In the genomic region with DNA sequence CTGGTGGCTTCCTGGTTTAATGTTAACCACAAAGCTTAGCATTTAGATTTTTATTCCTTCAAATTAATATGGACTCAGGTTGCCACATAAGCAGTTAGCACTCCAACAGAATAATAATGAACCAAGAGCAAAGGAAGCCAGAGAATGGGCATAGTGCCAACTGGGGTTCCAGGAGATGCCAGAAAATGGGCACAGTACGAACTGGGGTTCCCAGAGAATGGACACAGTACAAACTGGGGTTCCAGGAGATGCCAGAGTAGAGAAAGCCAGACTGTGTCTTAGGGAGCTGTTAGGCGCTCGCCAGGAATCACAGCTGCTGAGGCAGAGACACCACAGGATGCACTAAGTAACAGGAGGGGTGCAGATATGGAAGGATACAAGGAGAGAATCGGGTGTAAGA, we compare ENCODE assay signal across 18 mouse cellular contexts.
DNase-seq lines count a peak whose midpoint lies in the region; ATAC-seq lines count a peak whose summit lies in the region.
"Had no signal": no experiment of that assay in that cellular context is flagged by ENCODE, and none has a peak within 500 bp of the region (broad histone marks: within the 10 kb centered on the region; RNA-seq: fewer than 3 reads in every experiment).

No protein-coding gene starts in this region.

- H3K9ac ChIP-seq in forebrain, embryonic 15.5 days (replicated peaks) = no peak overlapping the region
- H3K9ac ChIP-seq in midbrain, embryonic 13.5 days (replicated peaks) = no peak overlapping the region
- H3K9ac ChIP-seq: embryonic facial prominence, embryonic 12.5 days; limb, embryonic 15.5 days; liver, postnatal 0 days had no signal

- no peak overlapping the region for H3K4me2 ChIP-seq in forebrain, embryonic 15.5 days (replicated peaks)
- no peak overlapping the region for H3K4me2 ChIP-seq in midbrain, embryonic 13.5 days (replicated peaks)
- H3K4me2 ChIP-seq: embryonic facial prominence, embryonic 12.5 days; limb, embryonic 15.5 days had no signal

- H3K4me1 ChIP-seq in forebrain, embryonic 15.5 days = peaks cover 27% of the 10 kb centered on the region
- no peaks in the 10 kb centered on the region for H3K4me1 ChIP-seq in forebrain, embryonic 10.5 days
- H3K4me1 ChIP-seq in midbrain, embryonic 13.5 days (replicated peaks) = peaks cover 9% of the 10 kb centered on the region
- no peaks in the 10 kb centered on the region for H3K4me1 ChIP-seq in midbrain, embryonic 10.5 days
- H3K4me1 ChIP-seq: embryonic facial prominence, embryonic 12.5 days; limb, embryonic 15.5 days had no signal

- no peaks in the 10 kb centered on the region for H3K27me3 ChIP-seq in forebrain, embryonic 15.5 days
- H3K27me3 ChIP-seq in forebrain, embryonic 10.5 days (ENCODE audit: poor library complexity, severe bottlenecking) = no peaks in the 10 kb centered on the region
- no peaks in the 10 kb centered on the region for H3K27me3 ChIP-seq in midbrain, embryonic 13.5 days
- H3K27me3 ChIP-seq in midbrain, embryonic 10.5 days (ENCODE audit: low read depth, poor library complexity, severe bottlenecking) = no peaks in the 10 kb centered on the region
- H3K27me3 ChIP-seq: embryonic facial prominence, embryonic 12.5 days; limb, embryonic 15.5 days; Patski had no signal

- no peaks in the 10 kb centered on the region for H3K36me3 ChIP-seq in forebrain, embryonic 15.5 days
- H3K36me3 ChIP-seq in forebrain, embryonic 10.5 days (replicated peaks) = peaks cover 19% of the 10 kb centered on the region
- peaks cover 13% of the 10 kb centered on the region for H3K36me3 ChIP-seq in midbrain, embryonic 13.5 days
- peaks cover 77% of the 10 kb centered on the region for H3K36me3 ChIP-seq in midbrain, embryonic 10.5 days

- no peaks in the 10 kb centered on the region for H3K9me3 ChIP-seq in forebrain, embryonic 15.5 days
- H3K9me3 ChIP-seq in forebrain, embryonic 10.5 days = no peaks in the 10 kb centered on the region
- H3K9me3 ChIP-seq in midbrain, embryonic 13.5 days = no peaks in the 10 kb centered on the region
- no peaks in the 10 kb centered on the region for H3K9me3 ChIP-seq in midbrain, embryonic 10.5 days (replicated peaks)
- H3K9me3 ChIP-seq: embryonic facial prominence, embryonic 12.5 days; limb, embryonic 15.5 days had no signal

- 50% methylated on average over 4 of the region's 4 CpGs for WGBS in forebrain, embryonic 15.5 days
- 90% methylated on average over 4 of the region's 4 CpGs for WGBS in forebrain, embryonic 10.5 days
- WGBS in midbrain, embryonic 13.5 days = 82% methylated on average over 4 of the region's 4 CpGs
- WGBS in midbrain, embryonic 10.5 days = 85% methylated on average over 4 of the region's 4 CpGs

- H3K4me3 ChIP-seq in forebrain, embryonic 15.5 days = no peak overlapping the region
- no peak overlapping the region for H3K4me3 ChIP-seq in forebrain, embryonic 10.5 days
- no peak overlapping the region for H3K4me3 ChIP-seq in midbrain, embryonic 13.5 days (replicated peaks)
- H3K4me3 ChIP-seq in midbrain, embryonic 10.5 days = no peak overlapping the region
- H3K4me3 ChIP-seq: embryonic facial prominence, embryonic 12.5 days; limb, embryonic 15.5 days had no signal

- peak overlapping the region; percentile 7; the same call in 1 of the 2 replicates for H3K27ac ChIP-seq in forebrain, embryonic 15.5 days (replicated peaks)
- H3K27ac ChIP-seq in forebrain, embryonic 10.5 days = no peak overlapping the region
- peak overlapping the region; percentile 46; the same call in 1 of the 2 replicates for H3K27ac ChIP-seq in midbrain, embryonic 13.5 days
- no peak overlapping the region for H3K27ac ChIP-seq in midbrain, embryonic 10.5 days (replicated peaks)
- H3K27ac ChIP-seq: embryonic facial prominence, embryonic 12.5 days; limb, embryonic 15.5 days had no signal

- no peak for DNase-seq in forebrain, embryonic 10.5 days (ENCODE audit: extremely low spot score, low spot score)
- DNase-seq in midbrain, embryonic 10.5 days (ENCODE audit: low spot score) = no peak
- DNase-seq in cerebellum, adult 8-10 months = peak; percentile 54
- peak; percentile 40 to 73 for DNase-seq in layer of hippocampus, postnatal 14 days (ENCODE audit: low spot score in 2 of 2)
- no peak for DNase-seq in spleen, postnatal 36 days (ENCODE audit: low spot score in 2 of 2)
- no peak for DNase-seq in thymus, adult 18-20 months
- DNase-seq: B cell, adult 2 months; heart, adult 18-20 months; kidney, adult 9 months; kidney, postnatal 4 days; liver, postnatal 0 days; lung, postnatal 4 days; retina, postnatal 1 day had no signal

- 0 out of 2 replicates have a peak, but pooled peaks have one; percentile 23 for ATAC-seq in forebrain, embryonic 15.5 days (replicated peaks)
- no peak for ATAC-seq in midbrain, embryonic 13.5 days
- ATAC-seq: liver, postnatal 0 days; Patski had no signal

Comparison
In these comparisons a context has a peak if more than half of its experiments do, and no peak if none do; other contexts are left out.
1. H3K27ac ChIP-seq: peak in forebrain, embryonic 15.5 days (single experiment) and midbrain, embryonic 13.5 days (single experiment); none in forebrain, embryonic 10.5 days (single experiment) and midbrain, embryonic 10.5 days (single experiment).
2. DNase-seq: peak in cerebellum, adult 8-10 months (single experiment) and layer of hippocampus, postnatal 14 days (2 of 2); none in forebrain, embryonic 10.5 days (single experiment), midbrain, embryonic 10.5 days (single experiment), spleen, postnatal 36 days (0 of 2) and thymus, adult 18-20 months (0 of 2).